Mouse (Mus musculus) ES-E14 (cell line): Measurements from ENCODE around the gene Fam89a.

ENCODE experiments used
- CHD2 ChIP-seq: IDR thresholded peaks from 2 replicates; pipeline ENCODE4 v1.6.1; 2014; ENCODE audit warnings: mild to moderate bottlenecking, low read depth, low read length, inconsistent platforms
- MAFK ChIP-seq: IDR thresholded peaks from 2 replicates; pipeline ENCODE4 v1.6.1; 2014; ENCODE audit warnings: mild to moderate bottlenecking, low read depth, low read length, inconsistent platforms; ENCODE audit not compliant: insufficient read depth
- ZC3H11A ChIP-seq: IDR thresholded peaks from 2 replicates; pipeline ENCODE4 v1.6.1; 2012; ENCODE audit warnings: low read depth, mild to moderate bottlenecking, inconsistent platforms, low read length, borderline replicate concordance
- ZNF384 ChIP-seq: IDR thresholded peaks from 2 replicates; pipeline ENCODE4 v1.6.1; 2012; ENCODE audit warnings: low read depth, low read length, inconsistent platforms

- TF ChIP-seq CHD2 (no peak), ZC3H11A (no peak), MAFK (no peak), ZNF384 (no peak)
These were observed 56.1 kb downstream of the Fam89a start for GRCm38 (mm10) chr8:124695424-124696100.
